Mouse (Mus musculus) erythroblast, embryonic 14.5 days (primary cell): ENCODE data around the gene Myl4. TPM values are rescaled to one million over a fixed set of nuclear protein-coding genes. Genes with fewer than 3 reads are reported as not detected.
A peak's percentile ranks its signal among the peaks of the same experiment; 100 is the strongest.

Experiments
- H3K27me3 ChIP-seq: 2 replicates; pipeline ENCODE4 v1.6.1; 2012; ENCODE audit warnings: inconsistent platforms; ENCODE audit not compliant: control insufficient read depth
- H3K36me3 ChIP-seq: 2 replicates; pipeline ENCODE4 v1.6.1; 2012; ENCODE audit warnings: mild to moderate bottlenecking, inconsistent platforms; ENCODE audit not compliant: control insufficient read depth
- H3K4me1 ChIP-seq: 2 replicates; pipeline ENCODE4 v1.6.1; 2012; ENCODE audit warnings: inconsistent platforms; ENCODE audit not compliant: control insufficient read depth
- H3K4me3 ChIP-seq: replicated peaks from 2 replicates; pipeline ENCODE3; 2012; ENCODE audit warnings: moderate library complexity, mild to moderate bottlenecking, inconsistent platforms
- H3K9me3 ChIP-seq: 2 replicates; pipeline ENCODE4 v1.6.1; 2012; ENCODE audit warnings: low read length, inconsistent platforms, mixed read lengths; ENCODE audit not compliant: control insufficient read depth
- GATA1 ChIP-seq: IDR thresholded peaks from 2 replicates; pipeline ENCODE4 v1.6.1; 2012; ENCODE audit warnings: low read length, inconsistent platforms, mixed read lengths
- TAL1 ChIP-seq: IDR thresholded peaks from 3 replicates; pipeline ENCODE4 v1.6.1; 2012; ENCODE audit warnings: low read length, inconsistent platforms, mixed read lengths
- polyA plus RNA-seq: library from polyadenylated mRNA; stranded (reverse); fragments of >175 nt; gene quantifications from 2 replicates; pipeline ENCODE4 v1.2.3, GENCODE M21; 2012

The Myl4 gene
- polyA plus RNA-seq, 1 experiment = 0.07 TPM

GRCm38 (mm10) chr11:104590148-104590547, 39.7 kb downstream of the Myl4 start:
- Histone ChIP-seq H3K27me3 (no peaks in the 10 kb centered on the region), H3K9me3 (no peaks in the 10 kb centered on the region), H3K4me1 (no peaks in the 10 kb centered on the region), H3K4me3 (no peak overlapping the region), H3K36me3 (no peaks in the 10 kb centered on the region)
- no peak for TF ChIP-seq TAL1
- no peak for TF ChIP-seq GATA1

- Histone ChIP-seq H3K36me3 (no peaks in the 10 kb centered on the region), H3K9me3 (no peaks in the 10 kb centered on the region), H3K4me3 (no peak overlapping the region), H3K4me1 (no peaks in the 10 kb centered on the region), H3K27me3 (peaks cover 8% of the 10 kb centered on the region)
- TF ChIP-seq GATA1 (no peak), TAL1 (no peak)
Observed at GRCm38 (mm10) chr11:104592066-104592835, 41.8 kb downstream of the Myl4 start.

GRCm38 (mm10) chr11:104596365-104596764, 45.9 kb downstream of the Myl4 start:
- H3K4me1 ChIP-seq = no peaks in the 10 kb centered on the region
- peaks cover 8% of the 10 kb centered on the region for H3K27me3 ChIP-seq
- no peaks in the 10 kb centered on the region for H3K9me3 ChIP-seq
- no peak overlapping the region for H3K4me3 ChIP-seq
- H3K36me3 ChIP-seq = no peaks in the 10 kb centered on the region
- TF ChIP-seq GATA1 = no peak
- no peak for TF ChIP-seq TAL1

GRCm38 (mm10) chr11:104599265-104599945, 48.9 kb downstream of the Myl4 start:
- TF ChIP-seq GATA1 (0 out of 2 replicates have a peak, but pooled peaks have one; percentile 18), TAL1 (no peak)

GRCm38 (mm10) chr11:104600675-104601074, 50.2 kb downstream of the Myl4 start:
- Histone ChIP-seq H3K9me3 (no peaks in the 10 kb centered on the region), H3K4me3 (no peak overlapping the region), H3K27me3 (peaks cover 17% of the 10 kb centered on the region), H3K36me3 (no peaks in the 10 kb centered on the region), H3K4me1 (no peaks in the 10 kb centered on the region)
- TF ChIP-seq GATA1 = no peak
- TF ChIP-seq TAL1 = no peak

More at GRCm38 (mm10) chr11:104599265-104599945, 48.9 kb downstream of the Myl4 start:
- Histone ChIP-seq H3K27me3 (peaks cover 11% of the 10 kb centered on the region), H3K9me3 (no peaks in the 10 kb centered on the region), H3K36me3 (no peaks in the 10 kb centered on the region), H3K4me3 (no peak overlapping the region), H3K4me1 (no peaks in the 10 kb centered on the region)

- peaks cover 44% of the 10 kb centered on the region for H3K27me3 ChIP-seq
Observed at GRCm38 (mm10) chr11:104604192-104604591, 53.7 kb downstream of the Myl4 start.

GRCm38 (mm10) chr11:104607491-104608245, 57.2 kb downstream of the Myl4 start, which contains the start of gene Itgb3:
Itgb3 (plus strand) TSS chr11:104608000.
- Histone ChIP-seq H3K27me3 (peaks cover 71% of the 10 kb centered on the region), H3K4me3 (peak within 1 kb of the TSS; percentile 27), H3K4me1 (peaks cover 4% of the 10 kb centered on the region; the same call in 1 of the 2 replicates), H3K9me3 (no peaks in the 10 kb centered on the region; the same call in 1 of the 2 replicates), H3K36me3 (no peaks in the 10 kb centered on the region)
- no peak for TF ChIP-seq TAL1
- no peak for TF ChIP-seq GATA1

More at GRCm38 (mm10) chr11:104604192-104604591, 53.7 kb downstream of the Myl4 start:
- TF ChIP-seq TAL1 (no peak), GATA1 (no peak)
- Histone ChIP-seq H3K9me3 (no peaks in the 10 kb centered on the region; the same call in 1 of the 2 replicates), H3K36me3 (no peaks in the 10 kb centered on the region), H3K4me1 (peaks cover 3% of the 10 kb centered on the region; the same call in 1 of the 2 replicates), H3K4me3 (no peak overlapping the region)

- H3K4me1 ChIP-seq = peaks cover 4% of the 10 kb centered on the region; the same call in 1 of the 2 replicates
- TF ChIP-seq GATA1 (no peak), TAL1 (no peak)
- no peaks in the 10 kb centered on the region; the same call in 1 of the 2 replicates for H3K9me3 ChIP-seq
- H3K36me3 ChIP-seq = no peaks in the 10 kb centered on the region
- H3K27me3 ChIP-seq = peaks cover 75% of the 10 kb centered on the region
- peak overlapping the region; percentile 27 for H3K4me3 ChIP-seq
Observed at GRCm38 (mm10) chr11:104608249-104608920, 57.9 kb downstream of the Myl4 start.
